Mouse (Mus musculus) forebrain, embryonic 16.5 days (tissue): Measurements from ENCODE around the gene Rsl24d1. TPM values are rescaled to one million over a fixed set of nuclear protein-coding genes. Genes with fewer than 3 reads are reported as not detected.

Experiments used
- ATAC-seq: fragments of 200-750 bp; cut with Nextera tagmentation; 2 replicates; pipeline ENCODE4 v1.8.0; 2017; ENCODE audit warnings: mild to moderate bottlenecking, moderate library complexity
- H3K27ac ChIP-seq: fragments of 300-500 bp; sonication (generic); 2 replicates; pipeline ENCODE4 v1.5.1; 2014; ENCODE audit warnings: low read length, control low read depth
- H3K27me3 ChIP-seq: fragments of 300-500 bp; sonication (generic); replicated peaks from 2 replicates; pipeline ENCODE4 v1.6.1; 2014; ENCODE audit warnings: low read length; ENCODE audit not compliant: control insufficient read depth, insufficient read depth
- H3K36me3 ChIP-seq: fragments of 300-500 bp; sonication (generic); 2 replicates; pipeline ENCODE4 v1.6.1; 2014; ENCODE audit not compliant: control insufficient read depth, insufficient read depth
- H3K4me1 ChIP-seq: fragments of 300-500 bp; sonication (generic); replicated peaks from 2 replicates; pipeline ENCODE4 v1.6.1; 2014; ENCODE audit warnings: low read length; ENCODE audit not compliant: control insufficient read depth, insufficient read depth
- H3K4me2 ChIP-seq: fragments of 300-500 bp; sonication (generic); 2 replicates; pipeline ENCODE4 v1.6.1; 2014; ENCODE audit warnings: mild to moderate bottlenecking, low read length, control low read depth
- H3K4me3 ChIP-seq: fragments of 300-500 bp; sonication (generic); replicated peaks from 2 replicates; pipeline ENCODE4 v1.5.1; 2014; ENCODE audit warnings: mild to moderate bottlenecking, low read length, control low read depth
- H3K9ac ChIP-seq: fragments of 300-500 bp; sonication (generic); replicated peaks from 2 replicates; pipeline ENCODE4 v1.6.1; 2014; ENCODE audit warnings: low read depth, low read length, control low read depth
- H3K9me3 ChIP-seq: fragments of 300-500 bp; sonication (generic); 2 replicates; pipeline ENCODE4 v1.6.1; 2016; ENCODE audit warnings: low read length; ENCODE audit not compliant: control insufficient read depth
- WGBS: fragments of 180-500 bp; shearing (Covaris S2); extraction: QIAGEN DNeasy Blood & Tissue Kit; methylation state at CpG from one replicate; pipeline ENCODE4 v1.1.7; 2014; 5-methylcytosine and 5-hydroxymethylcytosine counted together
- polyA plus RNA-seq: library from polyadenylated mRNA; unstranded; fragments of >200 nt; fragmentation: Nextera tagmentation; extraction: Ambion mirVana; gene quantifications from 2 replicates; pipeline ENCODE4 v1.2.1, GENCODE M21; 2015

Rsl24d1 gene
- polyA plus RNA-seq, 1 experiment from 2014 or later = 118 TPM

DNA sequence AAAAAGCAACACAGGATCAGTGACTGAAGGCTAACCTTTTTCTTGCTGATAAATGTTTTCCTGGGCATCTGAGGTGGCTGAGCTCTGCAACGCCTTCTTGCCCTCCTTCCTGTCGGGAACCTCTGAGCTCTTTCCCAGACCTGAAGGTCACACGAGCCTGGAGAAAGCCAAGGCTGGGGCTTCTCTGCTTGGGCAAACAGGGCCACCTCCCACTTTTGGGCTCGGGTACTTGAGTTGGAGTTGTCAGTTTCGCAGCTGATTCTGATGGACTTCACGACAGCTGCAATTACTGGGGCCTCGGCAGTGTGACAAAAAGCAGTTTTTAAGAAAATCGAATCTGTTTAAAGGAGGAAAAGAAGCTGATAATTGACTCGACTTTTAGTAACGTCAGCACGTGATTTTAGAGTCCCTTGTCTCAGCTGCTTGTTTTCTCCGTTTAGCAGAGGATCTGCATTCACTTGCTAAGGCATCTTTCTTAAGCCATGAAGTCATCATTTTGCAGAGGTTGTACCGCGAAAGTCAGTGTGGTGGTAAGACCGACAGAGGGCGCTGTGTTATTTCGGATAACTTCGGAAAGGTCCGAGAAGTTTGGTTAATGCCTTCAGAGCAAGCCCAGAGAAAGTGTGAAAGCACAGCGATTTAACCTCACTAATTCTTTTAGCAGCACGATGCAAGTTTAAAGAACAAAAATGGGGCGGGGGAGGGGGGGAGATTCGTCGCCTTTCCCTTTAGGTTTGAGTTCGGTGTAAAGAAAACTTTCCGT, 49.5 kb downstream of the Rsl24d1 start:
- peak; percentile 86 for ATAC-seq
- no peaks in the 10 kb centered on the region for H3K9me3 ChIP-seq
- 18% methylated on average over 26 of the region's 26 CpGs for WGBS
- H3K4me2 ChIP-seq = peak overlapping the region; percentile 42
- no peaks in the 10 kb centered on the region for H3K27me3 ChIP-seq
- H3K4me1 ChIP-seq = 0 out of 2 replicates have a peak, but pooled peaks cover 2% of the 10 kb centered on the region
- no peaks in the 10 kb centered on the region for H3K36me3 ChIP-seq
- no peak overlapping the region for H3K4me3 ChIP-seq
- H3K27ac ChIP-seq = no peak overlapping the region
- no peak overlapping the region for H3K9ac ChIP-seq

DNA sequence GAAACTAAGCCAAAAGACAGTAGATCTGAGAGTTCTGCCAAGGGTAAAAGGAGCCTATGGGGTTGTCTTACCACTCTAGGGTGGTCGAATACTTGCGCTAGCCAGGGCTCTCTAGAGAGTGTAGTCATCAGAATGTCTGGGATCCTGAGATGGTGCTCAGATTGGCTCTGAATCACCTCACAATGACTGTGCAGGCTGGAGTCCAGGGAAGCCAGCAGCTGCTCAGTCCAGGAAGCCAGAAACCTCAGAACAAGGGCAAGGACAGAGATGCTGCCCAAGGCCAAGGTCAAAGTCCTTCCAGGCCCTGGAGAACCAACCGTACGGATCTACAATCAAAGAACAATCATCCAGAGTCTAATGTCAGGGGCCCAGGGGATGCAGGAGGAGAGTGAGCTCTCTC, 52.4 kb downstream of the Rsl24d1 start:
- Histone ChIP-seq H3K27ac (no peak overlapping the region), H3K4me3 (no peak overlapping the region), H3K27me3 (no peaks in the 10 kb centered on the region), H3K9me3 (no peaks in the 10 kb centered on the region), H3K4me1 (0 out of 2 replicates have a peak, but pooled peaks cover 2% of the 10 kb centered on the region), H3K4me2 (no peak overlapping the region), H3K36me3 (no peaks in the 10 kb centered on the region), H3K9ac (no peak overlapping the region)
- WGBS = 94% methylated on average over 4 of the region's 4 CpGs
- no peak for ATAC-seq

Other genes with a start within 250 kb of the Rsl24d1 start
- 14.3 and 15.1 TPM in 2 replicates for gene Pygo1, start 187.8 kb upstream of the Rsl24d1 start, polyA plus RNA-seq
- gene Dyx1c1, start 154.6 kb upstream of the Rsl24d1 start, polyA plus RNA-seq = 1.7 and 1.8 TPM in 2 replicates
- not detected in 2 replicates for gene Gm44503, start 154.6 kb upstream of the Rsl24d1 start, polyA plus RNA-seq
- 19.1 and 22.4 TPM in 2 replicates for gene Ccpg1os, start 128.0 kb upstream of the Rsl24d1 start, polyA plus RNA-seq
- 56.7 and 58.2 TPM in 2 replicates for gene Ccpg1, start 128.0 kb upstream of the Rsl24d1 start, polyA plus RNA-seq
- 13.6 and 14.3 TPM in 2 replicates for gene Pigb, start 73.0 kb upstream of the Rsl24d1 start, polyA plus RNA-seq
- 1.2 and 1.9 TPM in 2 replicates for gene Rab27a, start 68.6 kb upstream of the Rsl24d1 start, polyA plus RNA-seq
- not detected in 2 replicates for gene Khdc3, start 11.6 kb upstream of the Rsl24d1 start, polyA plus RNA-seq
- gene Gm20509, start 11.0 kb upstream of the Rsl24d1 start, polyA plus RNA-seq = not detected in 2 replicates